8 mouse cellular contexts compared by ENCODE assay signal in genomic region chr3:136669231-136670109, GRCm38 (mm10). TPM values are rescaled to one million over a fixed set of nuclear protein-coding genes. Genes with fewer than 3 reads are reported as not detected.
A peak's percentile ranks its signal among the peaks of the same experiment; 100 is the strongest.
DNase-seq lines count a peak whose midpoint lies in the region; ATAC-seq lines count a peak whose summit lies in the region.

No protein-coding gene starts in this region.

- peak overlapping the region; percentile 84 for H3K4me2 ChIP-seq in hindbrain, embryonic 11.5 days (replicated peaks; ENCODE audit: low read depth, low read length)

- WGBS in hindbrain, embryonic 11.5 days, result under 1% methylated on average over 44 of the region's 56 CpGs

- peak overlapping the region; percentile 88 for H3K9ac ChIP-seq in hindbrain, embryonic 11.5 days (ENCODE audit: low read depth, low read length)

- peak overlapping the region; percentile 89 for H3K4me3 ChIP-seq in hindbrain, embryonic 11.5 days (ENCODE audit: low read depth, low read length)

- no peaks in the 10 kb centered on the region for H3K36me3 ChIP-seq in hindbrain, embryonic 11.5 days (ENCODE audit: control insufficient read depth, insufficient read depth, low read length)

- H3K4me1 ChIP-seq in hindbrain, embryonic 11.5 days (replicated peaks; ENCODE audit: control insufficient read depth, insufficient read depth, low read length), result no peaks in the 10 kb centered on the region

- DNase-seq in MN1 (ENCODE audit: low spot score), result peak; percentile 97
- peak; percentile 99 for DNase-seq in cerebellum, adult 9-10 months
- peak; percentile 98 to 100 for DNase-seq in frontal cortex, adult 2 months (ENCODE audit: extremely low spot score in 1 of 2, low spot score in 1 of 2)
- DNase-seq in hindbrain, embryonic 11.5 days (ENCODE audit: low spot score), result peak; percentile 99
- DNase-seq in layer of hippocampus, postnatal 10 days (ENCODE audit: low spot score in 2 of 2), result peak; percentile 100
- DNase-seq in lung, postnatal 10 days, result peak; percentile 100
- peak; percentile 100 for DNase-seq in ovary, postnatal 36 days (ENCODE audit: low spot score)
- DNase-seq in thymus, postnatal 25 days, result peak; percentile 100

- peak overlapping the region; percentile 90 for H3K27ac ChIP-seq in hindbrain, embryonic 11.5 days (ENCODE audit: low read depth, low read length)

- H3K27me3 ChIP-seq in hindbrain, embryonic 11.5 days (ENCODE audit: control insufficient read depth, insufficient read depth, low read length), result no peaks in the 10 kb centered on the region

- peak; percentile 97 for ATAC-seq in hindbrain, embryonic 11.5 days (ENCODE audit: low FRiP score)

- H3K9me3 ChIP-seq in hindbrain, embryonic 11.5 days (ENCODE audit: control insufficient read depth, low read length), result no peaks in the 10 kb centered on the region

RNA-seq across cellular contexts. Expression of gene Ppp3ca, which starts 0.5 kb away (rescaled TPM):
- polyA plus RNA-seq in frontal cortex, adult 2 months (2012; rRNA removed), result 403 and 422 TPM in 2 replicates
- 70.9 and 71.9 TPM in 2 replicates for polyA plus RNA-seq in hindbrain, embryonic 11.5 days (2014; fragmentation: Nextera tagmentation; extraction: Ambion mirVana)
- total RNA-seq in layer of hippocampus, postnatal 10 days (2021), result 100 to 1,000 TPM; 787 to 796 TPM

Comparison
In these comparisons a context has a peak if more than half of its experiments do, and no peak if none do; other contexts are left out.
1. Peak in every context shown above with its lines: DNase-seq, ATAC-seq, H3K4me3 ChIP-seq and H3K27ac ChIP-seq.